Mouse (Mus musculus) kidney, adult 8-10 months (tissue): Measurements from ENCODE around the gene Pebp1.
A peak's percentile ranks its signal among the peaks of the same experiment; 100 is the strongest.

Source experiments
- DNase-seq, 2 experiments: peaks; one replicate each; pipeline ENCODE4 v3.0.0; 2022

Gene Pebp1

DNA sequence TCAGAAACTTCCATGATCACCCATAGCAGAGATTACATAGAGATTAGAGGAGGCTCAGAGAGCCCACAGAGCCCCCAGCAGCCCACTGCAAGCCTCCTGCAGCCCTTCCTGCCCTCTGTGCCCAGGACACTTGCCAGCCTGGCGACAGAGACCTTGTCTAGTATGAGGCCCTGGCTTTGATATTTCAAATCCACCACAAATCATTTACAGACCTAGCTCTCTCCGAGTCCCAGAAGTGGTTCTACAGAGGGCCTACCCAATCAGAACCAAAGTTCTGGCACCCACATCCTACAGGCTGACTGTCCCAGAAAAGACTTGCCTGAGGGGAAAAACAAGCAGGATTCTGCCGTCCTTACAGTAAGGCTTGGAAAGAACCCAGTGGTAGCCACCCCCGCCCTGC is 2.2 kb downstream of the Pebp1 start:
- peak; percentile 54 to 64 for DNase-seq

DNA sequence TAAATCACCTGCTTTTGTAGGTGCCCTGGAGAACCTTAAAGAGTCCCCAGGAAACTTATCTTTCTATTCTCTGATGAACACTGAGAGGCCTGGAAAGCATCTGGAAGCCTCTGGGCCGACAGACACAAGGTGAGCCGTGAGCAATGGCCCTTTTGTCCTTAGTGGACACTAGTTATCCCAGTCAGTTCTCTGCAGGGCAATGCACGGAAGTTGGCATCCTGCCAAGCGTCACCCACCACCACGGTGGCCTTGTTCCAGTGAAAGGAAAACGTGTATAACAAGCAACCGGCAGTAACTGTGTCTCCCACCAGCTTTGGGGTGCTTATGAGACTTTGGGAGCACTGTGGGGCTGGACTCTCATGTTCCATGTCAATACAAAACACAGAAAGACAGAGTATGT is 2.7 kb downstream of the Pebp1 start:
- no peak for DNase-seq

- DNase-seq, result no peak
Measured at GRCm38 (mm10) chr5:117284029-117284428, 3.4 kb downstream of the Pebp1 start.

GRCm38 (mm10) chr5:117282360-117282759 is 5.1 kb downstream of the Pebp1 start:
- no peak for DNase-seq

- peak in 1 of 2 experiments; percentile 40 for DNase-seq
Measured at GRCm38 (mm10) chr5:117281536-117281935, 5.9 kb downstream of the Pebp1 start.

GRCm38 (mm10) chr5:117279669-117280050 is 7.8 kb downstream of the Pebp1 start:
- no peak for DNase-seq

DNA sequence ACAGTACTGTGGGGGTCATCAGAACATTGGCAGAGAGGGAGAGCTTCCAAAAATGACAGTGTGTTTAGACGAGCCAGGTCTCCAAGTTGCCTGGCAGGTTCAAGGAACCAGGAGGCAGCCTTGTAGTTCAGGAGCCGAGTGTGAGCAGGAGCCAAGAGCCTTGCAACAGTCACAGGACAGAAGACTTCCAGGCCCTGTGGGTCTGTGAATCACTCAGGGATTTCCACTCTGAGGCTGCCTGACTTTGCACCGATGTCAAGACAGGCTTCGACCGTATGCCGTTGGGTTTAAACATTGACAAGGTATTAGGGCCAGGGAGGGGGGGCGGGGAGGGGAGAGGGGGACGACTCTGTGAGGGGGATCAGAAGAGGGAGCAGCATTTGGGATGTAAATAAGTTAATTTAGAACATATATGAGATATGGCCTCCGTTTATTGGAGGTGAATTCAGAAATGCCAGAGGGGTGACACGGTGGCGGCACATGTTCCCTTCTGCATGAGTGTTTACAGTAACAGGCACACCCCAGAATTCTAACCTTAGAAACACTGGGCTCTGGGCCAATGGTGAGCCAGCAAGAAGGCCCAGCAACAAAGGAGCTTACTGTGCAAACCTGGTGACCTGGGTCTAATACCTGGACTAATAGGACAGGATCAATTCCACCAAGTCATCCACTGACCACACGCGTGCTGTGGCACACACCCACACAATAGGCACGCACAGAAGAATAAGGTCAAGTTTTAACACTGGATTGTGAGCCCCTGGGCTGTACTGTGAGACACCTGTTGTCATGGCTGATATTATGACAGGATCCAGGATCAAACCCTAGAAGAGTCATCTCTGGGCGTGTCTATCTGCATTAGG is 8.4 kb downstream of the Pebp1 start:
- peak; percentile 90 to 91 for DNase-seq

DNA sequence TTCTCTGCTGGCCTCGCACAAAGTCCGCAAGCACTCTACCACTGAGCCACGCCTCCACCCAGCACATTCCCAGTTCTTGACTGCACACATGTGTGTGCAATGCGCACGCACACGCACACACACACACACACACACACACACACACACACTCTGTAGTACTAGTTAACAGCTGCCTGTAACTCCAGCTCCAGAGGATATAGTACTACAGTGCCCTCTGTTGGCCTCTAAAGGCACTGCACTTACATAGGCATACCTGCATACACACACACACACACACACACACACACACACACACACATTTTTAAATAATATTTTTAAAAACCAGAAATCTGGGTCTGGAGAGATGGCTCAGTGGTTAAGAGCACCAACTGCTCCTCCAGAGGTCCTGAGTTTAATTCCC is 9.6 kb downstream of the Pebp1 start:
- no peak for DNase-seq

- no peak for DNase-seq
Measured at GRCm38 (mm10) chr5:117274817-117275216, 12.6 kb downstream of the Pebp1 start.

GRCm38 (mm10) chr5:117271945-117272344 is 15.5 kb downstream of the Pebp1 start:
- DNase-seq, result no peak

- DNase-seq, result no peak
Measured at GRCm38 (mm10) chr5:117269395-117269794, 18.0 kb downstream of the Pebp1 start.

DNA sequence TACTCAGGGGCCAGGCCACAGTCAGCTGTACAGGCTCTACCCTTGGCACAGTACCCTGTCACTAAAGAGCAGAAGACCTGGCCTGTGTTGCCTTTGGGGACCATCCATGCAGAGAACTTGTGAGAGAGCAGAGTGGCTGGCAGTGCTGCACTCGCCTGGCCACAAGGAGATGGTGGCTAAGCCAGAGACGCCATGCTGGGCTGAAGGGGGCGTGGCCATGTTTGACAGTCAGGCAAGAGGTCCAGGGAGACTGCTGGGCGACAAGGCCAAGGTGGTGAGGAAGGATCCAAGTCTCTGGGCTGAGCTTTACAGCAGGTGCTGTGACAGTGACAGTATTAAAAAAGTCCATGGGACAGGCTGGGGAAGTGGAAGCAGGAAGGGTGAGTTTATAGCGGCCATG is 18.7 kb downstream of the Pebp1 start:
- DNase-seq, result no peak

DNA sequence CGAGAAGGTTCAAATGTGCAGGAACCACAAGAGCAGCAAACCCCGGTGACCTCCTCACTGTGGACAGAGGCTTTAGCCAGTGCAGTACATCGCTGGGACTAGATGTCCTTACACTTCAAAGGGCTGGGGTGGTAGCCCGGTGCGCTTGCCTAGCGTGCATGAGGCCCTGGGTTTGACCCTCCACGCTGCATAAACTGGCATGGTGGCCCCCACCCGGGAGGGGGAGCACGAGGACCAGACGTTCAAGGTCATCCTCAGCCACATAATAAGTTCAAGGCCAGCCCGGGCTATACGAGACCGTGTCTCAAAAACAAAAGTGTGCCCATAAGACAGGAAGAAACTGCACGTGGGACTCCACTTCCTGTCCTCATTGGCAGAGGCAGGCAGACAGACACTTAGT is 19.5 kb downstream of the Pebp1 start:
- DNase-seq, result no peak

GRCm38 (mm10) chr5:117264701-117265100 is 22.7 kb downstream of the Pebp1 start:
- no peak for DNase-seq

DNA sequence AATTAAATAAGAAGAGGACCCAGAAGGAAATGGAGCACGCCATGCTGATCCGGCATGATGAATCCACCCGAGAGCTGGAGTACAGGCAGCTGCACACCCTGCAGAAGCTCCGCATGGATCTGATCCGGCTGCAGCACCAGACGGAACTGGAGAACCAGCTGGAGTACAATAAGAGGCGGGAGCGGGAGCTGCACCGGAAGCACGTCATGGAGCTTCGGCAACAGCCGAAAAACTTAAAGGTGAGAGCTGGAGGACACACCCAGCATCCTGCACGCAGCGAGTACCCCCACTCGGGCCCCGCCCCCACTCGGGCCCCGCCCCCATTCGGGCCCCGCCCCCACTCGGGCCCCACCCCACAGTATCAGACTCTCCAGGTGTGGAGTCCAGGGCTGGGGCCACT is 23.9 kb downstream of the Pebp1 start:
- no peak for DNase-seq

DNA sequence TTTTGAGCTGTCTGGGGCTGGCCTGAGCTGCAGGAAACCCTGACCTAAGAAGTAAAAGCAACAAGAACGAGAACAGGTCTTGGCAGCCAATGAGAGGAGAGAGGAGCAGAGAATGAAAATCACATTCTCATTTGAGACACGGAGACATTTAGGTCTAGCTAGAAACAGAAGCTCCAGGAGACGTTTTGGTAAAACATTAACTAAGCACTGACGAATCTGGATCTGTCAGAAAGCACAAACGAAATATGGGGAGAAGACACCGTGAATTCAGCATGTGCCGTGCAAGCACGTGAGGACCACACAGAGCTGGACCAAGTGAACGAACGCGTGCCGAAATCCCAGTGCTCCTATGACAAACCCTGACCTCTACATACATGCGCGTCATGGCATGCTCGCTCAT is 29.1 kb downstream of the Pebp1 start:
- DNase-seq, result peak; percentile 35 to 37

DNA sequence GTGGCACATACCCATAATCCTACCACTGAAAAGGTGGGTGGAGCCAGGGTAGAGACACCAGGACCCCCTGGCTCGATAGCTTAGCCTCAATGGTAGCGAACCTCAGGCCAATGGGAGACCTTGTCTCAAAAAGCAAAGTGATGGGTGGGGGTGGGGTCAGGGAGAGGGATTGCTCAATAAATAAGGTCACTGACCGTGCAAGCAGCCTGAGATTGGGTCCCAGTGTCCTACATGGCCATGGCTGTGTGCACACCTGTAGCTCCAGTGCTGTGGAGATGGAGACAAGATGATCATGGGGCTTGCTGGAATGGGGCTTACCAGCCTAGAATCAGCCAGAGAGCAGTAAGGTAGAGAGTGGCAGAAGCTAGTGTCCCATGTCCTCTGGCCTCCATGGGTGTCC is 35.7 kb downstream of the Pebp1 start:
- no peak for DNase-seq

DNA sequence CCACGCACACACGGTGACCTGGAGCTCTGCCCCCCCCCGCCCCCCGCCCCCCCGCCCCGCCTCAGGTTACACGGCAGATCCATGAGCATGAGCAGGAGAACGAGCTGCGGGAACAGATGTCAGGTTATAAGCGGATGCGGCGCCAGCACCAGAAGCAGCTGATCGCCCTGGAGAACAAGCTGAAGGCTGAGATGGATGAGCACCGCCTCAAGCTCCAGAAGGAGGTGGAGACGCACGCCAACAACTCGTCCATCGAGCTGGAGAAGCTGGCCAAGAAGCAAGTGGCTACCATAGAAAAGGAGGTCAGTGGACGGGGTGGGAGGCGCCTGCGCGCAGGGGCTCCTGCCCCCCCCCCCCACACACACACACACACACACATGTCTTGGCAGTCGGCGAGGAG is 36.6 kb downstream of the Pebp1 start:
- DNase-seq, result no peak

DNA sequence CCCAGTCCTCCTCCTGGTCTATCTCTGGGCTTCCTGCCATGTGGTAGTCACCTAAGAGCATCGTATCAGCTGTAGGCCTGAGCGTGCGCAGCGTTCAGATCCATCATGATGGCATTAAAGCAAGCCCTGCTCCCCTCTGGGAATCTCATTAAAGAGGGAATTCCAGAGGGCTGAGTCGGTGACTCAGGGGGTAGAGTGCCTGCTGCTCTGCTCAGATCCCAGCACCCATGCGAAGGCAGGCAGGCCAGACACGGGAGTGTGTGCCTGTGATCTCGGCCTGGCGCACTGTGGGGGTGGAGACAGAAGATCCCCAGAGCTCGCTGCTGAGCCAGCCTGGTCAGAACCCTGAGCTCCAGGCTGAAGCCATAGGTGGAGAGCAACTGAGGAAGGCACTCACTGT is 39.1 kb downstream of the Pebp1 start:
- DNase-seq, result no peak

DNA sequence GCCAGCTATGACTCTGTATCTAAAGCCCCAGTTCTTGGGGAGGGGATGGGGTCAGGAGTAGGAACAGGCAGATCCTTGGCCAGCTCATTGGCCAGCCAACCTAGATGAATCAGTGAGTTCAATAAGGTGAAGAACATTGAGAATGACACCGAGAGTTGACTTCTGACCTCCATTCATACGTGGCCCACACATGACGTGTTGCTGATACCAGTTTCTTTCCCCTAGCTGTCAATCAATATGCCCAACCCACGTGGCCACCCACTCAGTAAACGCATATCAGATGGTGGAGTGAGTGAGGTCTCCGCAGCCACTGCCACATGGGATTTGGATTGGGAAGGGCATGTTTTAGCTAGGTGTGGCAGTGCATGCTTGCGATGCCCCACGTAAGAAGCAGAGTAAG is 42.3 kb downstream of the Pebp1 start:
- DNase-seq, result no peak

- DNase-seq, result no peak
Measured at GRCm38 (mm10) chr5:117242671-117243478, 44.5 kb downstream of the Pebp1 start.

DNA sequence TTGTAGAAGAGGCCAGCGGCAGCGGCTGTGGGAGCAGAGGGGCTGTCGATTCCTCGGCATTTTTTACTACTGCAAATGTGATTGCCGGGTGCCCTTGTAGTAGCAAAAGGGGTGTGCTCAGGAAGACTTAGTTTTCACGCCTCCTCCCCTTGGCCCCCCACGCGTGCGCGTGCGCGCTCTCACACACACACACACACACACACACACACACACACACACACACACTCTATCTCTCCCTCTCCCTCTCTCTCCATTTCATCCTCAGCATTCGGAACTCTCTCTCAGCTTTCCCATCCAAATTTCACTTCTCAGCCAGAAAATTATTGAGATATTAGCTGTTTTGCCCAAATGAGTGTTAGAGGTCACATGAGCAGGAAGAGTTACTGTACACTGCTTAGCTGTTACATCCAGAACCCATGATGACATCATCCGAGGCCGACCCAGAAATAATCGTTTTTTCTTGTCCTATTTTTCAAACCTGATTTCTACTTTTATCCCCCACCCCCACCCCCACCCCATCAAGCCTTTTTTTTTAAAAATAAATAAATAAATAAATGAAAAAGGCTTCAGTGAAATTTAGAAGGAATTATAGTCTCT is 45.4 kb downstream of the Pebp1 start:
- DNase-seq, result no peak

GRCm38 (mm10) chr5:117240761-117241322 is 46.6 kb downstream of the Pebp1 start:
- no peak for DNase-seq
